Mouse (Mus musculus) embryonic fibroblast, embryonic 13.5 days (primary cell): ENCODE results near the gene Gm5129.

Source experiments
- CTCF ChIP-seq: IDR thresholded peaks from 2 replicates; pipeline ENCODE4 v1.5.1; 2011; ENCODE audit warnings: mild to moderate bottlenecking, control low read depth, low read length, moderate library complexity, borderline replicate concordance; ENCODE audit not compliant: insufficient read depth
- POLR2A ChIP-seq: IDR thresholded peaks from 2 replicates; pipeline ENCODE4 v1.6.1; 2011; ENCODE audit warnings: low read depth, mild to moderate bottlenecking, control low read depth, low read length, moderate library complexity

- TF ChIP-seq CTCF (no peak), POLR2A (no peak)
These were observed 5.4 kb upstream of the Gm5129 start for GRCm38 (mm10) chr5:29741093-29741492.
